8 mouse cellular contexts compared by ENCODE assay signal in the genomic region with DNA sequence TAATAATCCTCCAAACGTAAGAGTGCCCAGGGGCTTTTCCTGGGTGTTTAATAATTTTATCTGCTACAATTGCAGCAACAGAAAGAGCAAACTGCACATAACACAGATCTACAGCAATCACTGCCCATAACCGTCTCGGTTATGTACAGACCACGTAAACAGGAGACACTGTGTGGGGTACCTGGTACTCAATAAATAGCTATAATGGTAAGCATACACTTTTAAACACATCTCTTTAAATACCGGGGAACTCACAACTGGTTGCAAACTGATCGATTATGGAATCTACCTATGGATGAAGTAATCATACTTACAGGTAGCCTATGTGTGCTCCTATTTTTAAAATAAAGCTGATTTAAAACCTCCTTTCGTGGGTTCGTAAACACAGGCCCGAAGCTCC. TPM values are rescaled to one million over a fixed set of nuclear protein-coding genes. Genes with fewer than 3 reads are reported as not detected.
A peak's percentile ranks its signal among the peaks of the same experiment; 100 is the strongest.
DNase-seq lines count a peak whose midpoint lies in the region; ATAC-seq and TF ChIP-seq lines count a peak whose summit lies in the region.

No protein-coding gene starts in this region.

- peaks cover 3 to 30% of the 10 kb centered on the region in 2 experiments for H3K4me1 ChIP-seq in CH12.LX (ENCODE audit: control insufficient read depth in 1 of 2, insufficient read depth in 2 of 2)
- H3K4me1 ChIP-seq in forebrain, embryonic 16.5 days (replicated peaks; ENCODE audit: control insufficient read depth, insufficient read depth, low read length) = peaks cover 13% of the 10 kb centered on the region
- H3K4me1 ChIP-seq in liver, embryonic 15.5 days (replicated peaks) = peaks cover 22% of the 10 kb centered on the region

- H3K79me2 ChIP-seq in CH12.LX (replicated peaks; ENCODE audit: control insufficient read depth, extremely low read depth, insufficient read depth, poor library complexity, severe bottlenecking) = peaks cover 15% of the 10 kb centered on the region

- in situ Hi-C loops in CH12.LX (cut with MboI; ENCODE audit: low pct_ligation_motif_present, low pct_unique_long_range_greater_than_20kb, low sequenced_read_pairs) = no loop called here

- dilution Hi-C loops in CH12.LX (cut with MboI; ENCODE audit: extremely low pct_ligation_motif_present, extremely low pct_unique_long_range_greater_than_20kb, low sequenced_read_pairs) = no loop called here

- no peak for TF ChIP-seq EP300 in CH12.LX (IDR thresholded peaks at IDR 0.05; ENCODE audit: low read length)

- no peaks in the 10 kb centered on the region for H3K9me3 ChIP-seq in CH12.LX (replicated peaks; ENCODE audit: low read length)
- no peaks in the 10 kb centered on the region for H3K9me3 ChIP-seq in forebrain, embryonic 16.5 days (ENCODE audit: control insufficient read depth, low read length)
- no peaks in the 10 kb centered on the region for H3K9me3 ChIP-seq in liver, embryonic 15.5 days (replicated peaks)

- peak overlapping the region; percentile 90 for H3K9ac ChIP-seq in CH12.LX (ENCODE audit: insufficient read depth, low read depth)
- H3K9ac ChIP-seq in forebrain, embryonic 16.5 days (replicated peaks; ENCODE audit: low read depth, low read length) = peak overlapping the region; percentile 89
- peak overlapping the region; percentile 70; the same call in 1 of the 2 replicates for H3K9ac ChIP-seq in liver, embryonic 15.5 days

- no peak overlapping the region for H3K27ac ChIP-seq in CH12.LX (ENCODE audit: insufficient read depth, low read depth)
- H3K27ac ChIP-seq in forebrain, embryonic 16.5 days (ENCODE audit: low read length) = peak overlapping the region; percentile 89
- 0 out of 2 replicates have a peak overlapping the region, but pooled peaks have one; percentile 57 for H3K27ac ChIP-seq in liver, embryonic 15.5 days (replicated peaks)

- WGBS in forebrain, embryonic 16.5 days = 10% methylated on average over 9 of the region's 9 CpGs
- 11% methylated on average over 9 of the region's 9 CpGs for WGBS in liver, embryonic 15.5 days (ENCODE audit: insufficient replicate concordance)

- no peak for TF ChIP-seq RAD21 in CH12.LX (IDR thresholded peaks at IDR 0.05; ENCODE audit: low read depth, low read length)

- peak overlapping the region; percentile 81 to 88 (median 85) for H3K4me3 ChIP-seq in CH12.LX (replicated peaks in 1 of 3; ENCODE audit: low read depth in 2 of 3, low read length in 2 of 3, poor library complexity in 1 of 3)
- peak overlapping the region; percentile 69 for H3K4me3 ChIP-seq in forebrain, embryonic 16.5 days (replicated peaks; ENCODE audit: low read length)
- H3K4me3 ChIP-seq in liver, embryonic 15.5 days (replicated peaks) = peak overlapping the region; percentile 70

- H3K4me2 ChIP-seq in CH12.LX (ENCODE audit: insufficient read depth, low read depth, poor library complexity, severe bottlenecking) = peak overlapping the region; percentile 94
- peak overlapping the region; percentile 56 for H3K4me2 ChIP-seq in forebrain, embryonic 16.5 days (ENCODE audit: low read length)
- peak overlapping the region; percentile 78 for H3K4me2 ChIP-seq in liver, embryonic 15.5 days

- peaks cover 11 to 22% of the 10 kb centered on the region in 2 experiments for H3K36me3 ChIP-seq in CH12.LX (replicated peaks in 1 of 2; ENCODE audit: control insufficient read depth in 1 of 2, insufficient read depth in 1 of 2, low read length in 1 of 2)
- peaks cover 6% of the 10 kb centered on the region; the same call in 1 of the 2 replicates for H3K36me3 ChIP-seq in forebrain, embryonic 16.5 days (ENCODE audit: control insufficient read depth, insufficient read depth)
- H3K36me3 ChIP-seq in liver, embryonic 15.5 days (replicated peaks) = peaks cover 11% of the 10 kb centered on the region

- H3K27me3 ChIP-seq in CH12.LX (replicated peaks) = no peaks in the 10 kb centered on the region
- H3K27me3 ChIP-seq in forebrain, embryonic 16.5 days (replicated peaks; ENCODE audit: control insufficient read depth, insufficient read depth, low read length) = no peaks in the 10 kb centered on the region
- no peaks in the 10 kb centered on the region for H3K27me3 ChIP-seq in liver, embryonic 15.5 days

- TF ChIP-seq CTCF in CH12.LX (conservative IDR thresholded peaks at IDR 0.05 in 1 of 2, IDR thresholded peaks at IDR 0.05 in 1 of 2; ENCODE audit: low read depth in 2 of 2, low read length in 2 of 2) = no peak

- peak; percentile 51 for DNase-seq in heart, adult 11 months
- DNase-seq in heart, adult 9 months (ENCODE audit: low spot score in 2 of 2) = no peak
- no peak for DNase-seq in CH12.LX (ENCODE audit: extremely low read depth)
- no peak for DNase-seq in thymus, postnatal 10 days (ENCODE audit: low spot score in 2 of 2)
- no peak for DNase-seq in left cerebral cortex, adult 8-10 months (ENCODE audit: low spot score in 2 of 2)

- ATAC-seq in forebrain, embryonic 16.5 days = no peak
- ATAC-seq in liver, embryonic 15.5 days (ENCODE audit: insufficient read depth) = no peak
- no peak for ATAC-seq in erythroid progenitor cell, adult 5-6 weeks (replicated peaks; ENCODE audit: low FRiP score, poor library complexity, severe bottlenecking)

- TF ChIP-seq POLR2A in CH12.LX (IDR thresholded peaks at IDR 0.05; ENCODE audit: low read depth, low read length) = no peak

TF ChIP-seq in CH12.LX, 34 proteins besides CTCF, POLR2A, EP300 and RAD21:
- TF ChIP-seq GABPA (IDR thresholded peaks at IDR 0.05; ENCODE audit: insufficient replicate concordance, low read depth, low read length) (no peak), ZMIZ1 (IDR thresholded peaks at IDR 0.05; ENCODE audit: low read depth, low read length) (no peak), E2F4 (IDR thresholded peaks at IDR 0.05; ENCODE audit: insufficient replicate concordance, low read depth, low read length) (no peak), MYC (IDR thresholded peaks at IDR 0.05; ENCODE audit: low read depth, low read length) (no peak), JUN (IDR thresholded peaks at IDR 0.05; ENCODE audit: insufficient read depth, low read depth, low read length) (no peak), CHD1 (IDR thresholded peaks at IDR 0.05; ENCODE audit: low read depth, low read length) (no peak), RCOR1 (conservative IDR thresholded peaks at IDR 0.05; ENCODE audit: low read depth, low read length) (no peak)

RNA-seq across cellular contexts. Expression of gene Zfp422, which starts 0.7 kb away (rescaled TPM):
- total RNA-seq in CH12.LX (2012; rRNA removed) (11.9 and 13.0 TPM in 2 replicates), CH12.LX (2014; rRNA removed) (25.9 and 33.4 TPM in 2 replicates)
- polyA plus RNA-seq in CH12.LX (2012; ENCODE audit: insufficient read length, low read depth) = 31.1 and 33.2 TPM in 2 replicates
- 202 and 234 TPM in 2 replicates for polyA plus RNA-seq in forebrain, embryonic 16.5 days (2015; fragmentation: Nextera tagmentation; extraction: Ambion mirVana)
- 22.0 and 22.7 TPM in 2 replicates for polyA plus RNA-seq in liver, embryonic 15.5 days (2015; fragmentation: Nextera tagmentation; extraction: Ambion mirVana)
- total RNA-seq in erythroid progenitor cell, adult 5-6 weeks (2015; ENCODE audit: low replicate concordance) = 20.2 and 29.8 TPM in 2 replicates
- 5.5 and 6.3 TPM in 2 replicates for total RNA-seq in erythroid progenitor cell, adult 5-6 weeks (2017; ENCODE audit: low replicate concordance)
- total RNA-seq in left cerebral cortex, adult 8-10 months (2022) = 10 to 100 TPM; 19.5 to 32.6 (median 23.2) TPM

RNA-seq across cellular contexts. Expression of gene Depp1, which starts 22.3 kb away (rescaled TPM):
- total RNA-seq in CH12.LX (2012; rRNA removed) (0.13 and 0.34 TPM in 2 replicates), CH12.LX (2014; rRNA removed) (not detected in 2 replicates)
- 0.31 and 0.47 TPM in 2 replicates for polyA plus RNA-seq in CH12.LX (2012; ENCODE audit: insufficient read length, low read depth)
- polyA plus RNA-seq in forebrain, embryonic 16.5 days (2015; fragmentation: Nextera tagmentation; extraction: Ambion mirVana) = 7.0 and 9.9 TPM in 2 replicates
- 26.7 and 36.6 TPM in 2 replicates for polyA plus RNA-seq in liver, embryonic 15.5 days (2015; fragmentation: Nextera tagmentation; extraction: Ambion mirVana)
- not detected in 2 replicates for total RNA-seq in erythroid progenitor cell, adult 5-6 weeks (2015; ENCODE audit: low replicate concordance)
- 2.8 TPM in 1 of 2 replicates, not detected in the other for total RNA-seq in erythroid progenitor cell, adult 5-6 weeks (2017; ENCODE audit: low replicate concordance)
- total RNA-seq in left cerebral cortex, adult 8-10 months (2022) = 1 to 10 TPM; 1.7 to 3.3 (median 2.4) TPM

RNA-seq across cellular contexts. Expression of gene Olfr215, which starts 44.1 kb away (rescaled TPM):
- total RNA-seq in CH12.LX (2012; rRNA removed) = not detected in 2 replicates
- total RNA-seq in CH12.LX (2014; rRNA removed) = not detected in 2 replicates
- polyA plus RNA-seq in CH12.LX (2012; ENCODE audit: insufficient read length, low read depth) = not detected in 2 replicates
- not detected in 2 replicates for polyA plus RNA-seq in forebrain, embryonic 16.5 days (2015; fragmentation: Nextera tagmentation; extraction: Ambion mirVana)
- polyA plus RNA-seq in liver, embryonic 15.5 days (2015; fragmentation: Nextera tagmentation; extraction: Ambion mirVana) = not detected in 2 replicates
- not detected in 2 replicates for total RNA-seq in erythroid progenitor cell, adult 5-6 weeks (2015; ENCODE audit: low replicate concordance)
- not detected in 2 replicates for total RNA-seq in erythroid progenitor cell, adult 5-6 weeks (2017; ENCODE audit: low replicate concordance)
- not detected for total RNA-seq in left cerebral cortex, adult 8-10 months (2022)

RNA-seq across cellular contexts. Expression of gene Rassf4, which starts 45.7 kb away (rescaled TPM):
- total RNA-seq in CH12.LX (2012; rRNA removed) = 29.0 and 32.3 TPM in 2 replicates
- 13.5 and 17.3 TPM in 2 replicates for total RNA-seq in CH12.LX (2014; rRNA removed)
- 69.0 and 74.9 TPM in 2 replicates for polyA plus RNA-seq in CH12.LX (2012; ENCODE audit: insufficient read length, low read depth)
- 7.9 and 8.5 TPM in 2 replicates for polyA plus RNA-seq in forebrain, embryonic 16.5 days (2015; fragmentation: Nextera tagmentation; extraction: Ambion mirVana)
- polyA plus RNA-seq in liver, embryonic 15.5 days (2015; fragmentation: Nextera tagmentation; extraction: Ambion mirVana) = 7.7 and 8.2 TPM in 2 replicates
- 28.1 and 28.8 TPM in 2 replicates for total RNA-seq in erythroid progenitor cell, adult 5-6 weeks (2015; ENCODE audit: low replicate concordance)
- total RNA-seq in erythroid progenitor cell, adult 5-6 weeks (2017; ENCODE audit: low replicate concordance) = 6.9 and 11.4 TPM in 2 replicates
- total RNA-seq in left cerebral cortex, adult 8-10 months (2022) = 1 to 10 TPM; 6.2 to 8.6 (median 7.4) TPM
